Mouse (Mus musculus) erythroblast, embryonic 14.5 days (primary cell): Measurements from ENCODE around the gene Junb. TPM values are rescaled to one million over a fixed set of nuclear protein-coding genes. Genes with fewer than 3 reads are reported as not detected.

ENCODE experiments used
- H3K27me3 ChIP-seq: 2 replicates; pipeline ENCODE4 v1.6.1; 2012; ENCODE audit warnings: inconsistent platforms; ENCODE audit not compliant: control insufficient read depth
- H3K36me3 ChIP-seq: 2 replicates; pipeline ENCODE4 v1.6.1; 2012; ENCODE audit warnings: mild to moderate bottlenecking, inconsistent platforms; ENCODE audit not compliant: control insufficient read depth
- H3K4me1 ChIP-seq: 2 replicates; pipeline ENCODE4 v1.6.1; 2012; ENCODE audit warnings: inconsistent platforms; ENCODE audit not compliant: control insufficient read depth
- H3K4me3 ChIP-seq: replicated peaks from 2 replicates; pipeline ENCODE3; 2012; ENCODE audit warnings: moderate library complexity, mild to moderate bottlenecking, inconsistent platforms
- H3K9me3 ChIP-seq: 2 replicates; pipeline ENCODE4 v1.6.1; 2012; ENCODE audit warnings: low read length, inconsistent platforms, mixed read lengths; ENCODE audit not compliant: control insufficient read depth
- GATA1 ChIP-seq: IDR thresholded peaks from 2 replicates; pipeline ENCODE4 v1.6.1; 2012; ENCODE audit warnings: low read length, inconsistent platforms, mixed read lengths
- TAL1 ChIP-seq: IDR thresholded peaks from 3 replicates; pipeline ENCODE4 v1.6.1; 2012; ENCODE audit warnings: low read length, inconsistent platforms, mixed read lengths
- polyA plus RNA-seq: library from polyadenylated mRNA; stranded (reverse); fragments of >175 nt; gene quantifications from 2 replicates; pipeline ENCODE4 v1.2.3, GENCODE M21; 2012

Junb gene
- 9.6 and 10.3 TPM in 2 replicates for polyA plus RNA-seq

DNA sequence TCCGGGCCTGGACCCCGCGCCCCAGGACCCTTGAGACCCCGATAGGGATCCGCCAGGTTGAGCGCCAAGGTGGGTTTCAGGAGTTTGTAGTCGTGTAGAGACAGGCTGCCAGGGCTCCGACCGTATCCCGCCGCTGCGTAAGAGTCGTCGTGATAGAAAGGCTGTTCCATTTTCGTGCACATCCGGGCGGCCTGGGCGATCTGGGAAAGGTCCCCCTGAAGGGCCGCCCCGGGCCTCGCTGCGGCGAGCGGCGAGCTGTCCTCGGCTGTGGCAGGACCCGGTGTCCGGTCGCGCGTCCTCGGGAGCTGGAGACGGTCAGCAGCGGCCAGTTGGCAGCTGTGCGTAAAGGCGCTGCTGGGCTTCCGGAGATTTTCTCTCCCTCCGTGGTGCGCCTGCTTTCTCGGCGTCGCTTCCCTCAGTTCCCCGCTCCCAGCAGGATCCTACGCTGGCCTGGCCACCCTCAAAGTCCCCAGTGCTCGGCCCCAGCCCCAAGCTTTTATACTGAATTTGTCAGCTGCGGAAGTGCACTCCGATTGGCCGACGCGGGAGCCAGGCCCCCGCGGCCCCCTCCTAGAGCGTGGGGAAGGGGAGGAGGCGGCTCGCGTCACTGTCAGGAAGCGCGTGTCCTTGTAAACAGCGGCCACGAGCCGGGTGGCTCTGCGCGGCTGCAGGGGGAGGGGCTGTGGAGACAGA lies at the start of gene Junb:
TSS of gene Junb (minus strand) at position 471 of the 693 bp plus-strand sequence.
- H3K27me3 ChIP-seq: peaks cover 16% of the 10 kb centered on the region
- H3K36me3 ChIP-seq: peaks cover 21% of the 10 kb centered on the region
- no peak for TF ChIP-seq GATA1
- TF ChIP-seq TAL1: no peak
- H3K9me3 ChIP-seq: no peaks in the 10 kb centered on the region
- H3K4me3 ChIP-seq: peak within 1 kb of the TSS; percentile 71
- peaks cover 95% of the 10 kb centered on the region for H3K4me1 ChIP-seq

DNA sequence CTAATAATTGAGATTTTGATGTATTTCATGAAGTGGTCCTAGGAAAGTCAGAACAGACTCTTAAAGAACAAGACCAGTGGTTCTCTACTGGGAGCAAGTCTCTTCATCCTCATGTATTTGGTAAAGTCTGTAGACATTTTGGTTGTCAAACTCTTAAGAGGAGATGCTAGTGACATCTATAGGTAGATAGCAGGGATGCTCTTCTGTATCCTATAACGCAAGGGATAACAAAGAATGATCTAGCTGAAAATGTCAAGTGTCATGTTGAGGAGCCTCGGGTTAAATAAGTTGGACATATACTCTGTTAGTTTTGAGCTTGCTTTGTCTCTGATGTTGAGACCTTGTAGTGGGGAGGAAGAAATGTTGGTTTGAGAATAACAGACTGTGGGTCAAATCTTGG lies 49.4 kb upstream of the Junb start:
- no peaks in the 10 kb centered on the region for H3K27me3 ChIP-seq
- no peaks in the 10 kb centered on the region for H3K9me3 ChIP-seq
- TF ChIP-seq GATA1 (no peak), TAL1 (no peak)
- peak overlapping the region; percentile 99 for H3K4me3 ChIP-seq
- H3K4me1 ChIP-seq: peaks cover 67% of the 10 kb centered on the region
- peaks cover 63% of the 10 kb centered on the region for H3K36me3 ChIP-seq

DNA sequence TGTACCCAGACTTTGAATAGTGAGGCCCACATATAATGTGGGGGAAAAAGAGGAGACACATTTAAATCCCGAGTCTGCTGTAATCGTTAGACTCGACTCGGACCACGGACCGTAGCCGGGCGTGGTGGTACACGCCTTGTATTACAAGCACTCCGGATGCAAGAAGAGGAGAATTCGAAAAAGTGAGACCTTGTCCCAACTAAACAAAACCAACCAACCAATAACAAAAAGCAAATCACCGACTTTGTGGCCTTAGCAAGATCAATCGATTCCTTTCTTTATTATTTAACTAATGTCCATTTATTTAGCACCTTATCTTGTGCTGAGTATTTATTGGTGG lies 49.0 kb upstream of the Junb start:
- H3K4me3 ChIP-seq: peak overlapping the region; percentile 99
- peaks cover 66% of the 10 kb centered on the region for H3K4me1 ChIP-seq
- peaks cover 61% of the 10 kb centered on the region for H3K36me3 ChIP-seq

DNA sequence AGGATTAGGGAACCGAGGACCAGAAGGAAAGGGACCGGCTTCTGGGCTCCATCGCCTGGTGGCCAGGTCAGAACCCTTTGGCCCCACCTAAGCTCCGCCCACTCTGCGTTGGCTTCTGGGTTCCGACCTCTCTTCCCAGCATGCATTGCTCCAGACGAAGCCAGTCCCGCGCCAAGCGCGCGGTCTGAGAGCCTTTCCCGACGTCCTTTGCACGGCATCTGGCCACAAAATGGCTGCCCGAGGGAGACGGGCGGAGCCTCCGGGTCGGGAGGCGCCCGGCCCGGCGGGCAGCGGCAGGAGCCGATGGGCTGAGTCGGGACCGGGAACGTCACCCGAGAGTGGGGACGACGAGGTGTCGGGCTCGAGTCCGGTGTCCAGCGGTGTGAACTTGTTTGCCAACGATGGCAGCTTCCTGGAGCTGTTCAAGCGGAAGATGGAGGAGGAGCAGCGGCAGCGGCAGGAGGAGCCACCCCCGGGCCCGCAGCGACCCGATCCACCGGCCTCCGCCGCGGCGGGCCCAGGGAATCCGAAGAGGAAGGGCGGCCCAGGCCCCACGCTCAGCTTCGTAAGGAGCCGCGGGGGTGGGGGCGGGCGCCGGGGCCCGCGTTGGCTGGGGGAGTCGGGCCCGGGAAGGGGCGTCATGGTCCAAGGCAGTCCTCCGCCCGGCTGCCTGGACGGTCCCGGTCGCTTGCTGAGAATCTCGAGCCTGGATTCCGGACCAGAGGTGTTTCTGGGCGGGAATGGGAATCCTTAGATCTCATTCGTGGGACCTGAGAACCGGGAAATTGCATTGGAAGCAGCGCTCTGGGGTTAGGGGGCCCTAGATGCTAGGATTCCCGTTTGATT lies 48.4 kb upstream of the Junb start, which contains the start of gene Trir:
TSS of gene Trir (plus strand) at position 154 of the 846 bp plus-strand sequence.
- TF ChIP-seq TAL1: no peak
- peaks cover 61% of the 10 kb centered on the region for H3K4me1 ChIP-seq
- H3K4me3 ChIP-seq: peak within 1 kb of the TSS; percentile 99
- H3K27me3 ChIP-seq: no peaks in the 10 kb centered on the region
- peaks cover 61% of the 10 kb centered on the region for H3K36me3 ChIP-seq
- H3K9me3 ChIP-seq: no peaks in the 10 kb centered on the region

More for the DNA sequence above, 49.0 kb upstream of the Junb start:
- H3K9me3 ChIP-seq: no peaks in the 10 kb centered on the region
- no peak for TF ChIP-seq TAL1
- no peak for TF ChIP-seq GATA1
- no peaks in the 10 kb centered on the region for H3K27me3 ChIP-seq

DNA sequence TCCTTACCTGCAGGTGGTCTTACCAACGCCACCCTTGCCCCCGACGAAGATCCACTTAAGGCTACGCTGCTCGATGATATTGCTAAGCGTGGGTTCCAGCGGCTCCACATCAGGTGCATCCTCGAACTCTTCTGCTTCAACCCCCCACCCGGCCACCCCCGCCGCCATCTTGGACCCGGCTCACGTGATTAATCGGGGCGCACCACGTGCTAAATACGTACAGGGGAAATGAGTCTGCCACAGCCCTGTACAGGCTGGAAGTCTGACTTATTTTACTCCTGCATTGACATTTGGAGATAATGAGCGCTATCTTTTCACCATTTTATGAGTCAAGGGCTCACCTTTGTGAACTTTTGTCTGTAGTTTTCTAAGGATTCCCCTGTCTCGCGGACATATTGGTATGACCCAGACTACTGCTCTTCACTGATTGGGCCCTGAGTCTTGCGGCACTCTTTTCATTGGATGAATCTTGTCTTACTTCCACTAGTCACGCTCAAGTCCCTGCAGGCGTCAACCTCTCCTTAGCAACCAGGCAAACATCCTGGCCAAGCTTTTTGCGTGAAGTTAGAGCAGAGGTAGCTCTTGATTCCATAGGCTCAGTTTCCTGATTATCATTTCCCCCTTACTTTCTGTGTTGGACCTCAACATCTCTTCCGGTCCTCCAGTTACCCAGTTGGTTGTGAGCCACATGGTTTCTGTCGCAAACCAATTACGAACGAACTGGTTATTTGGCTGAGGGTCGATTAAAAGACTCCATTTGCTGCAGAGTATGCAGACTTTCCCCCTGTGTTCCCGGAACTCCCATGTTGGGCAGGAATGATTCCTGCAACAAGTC lies 46.8 kb upstream of the Junb start, which contains the start of gene Asna1:
TSS of gene Asna1 (minus strand) at position 184 of the 835 bp plus-strand sequence.
- H3K4me3 ChIP-seq: peak within 1 kb of the TSS; percentile 99
- H3K4me1 ChIP-seq: peaks cover 54% of the 10 kb centered on the region
- peaks cover 61% of the 10 kb centered on the region for H3K36me3 ChIP-seq
- no peaks in the 10 kb centered on the region for H3K27me3 ChIP-seq
- TF ChIP-seq TAL1: no peak
- no peak for TF ChIP-seq GATA1
- H3K9me3 ChIP-seq: no peaks in the 10 kb centered on the region

DNA sequence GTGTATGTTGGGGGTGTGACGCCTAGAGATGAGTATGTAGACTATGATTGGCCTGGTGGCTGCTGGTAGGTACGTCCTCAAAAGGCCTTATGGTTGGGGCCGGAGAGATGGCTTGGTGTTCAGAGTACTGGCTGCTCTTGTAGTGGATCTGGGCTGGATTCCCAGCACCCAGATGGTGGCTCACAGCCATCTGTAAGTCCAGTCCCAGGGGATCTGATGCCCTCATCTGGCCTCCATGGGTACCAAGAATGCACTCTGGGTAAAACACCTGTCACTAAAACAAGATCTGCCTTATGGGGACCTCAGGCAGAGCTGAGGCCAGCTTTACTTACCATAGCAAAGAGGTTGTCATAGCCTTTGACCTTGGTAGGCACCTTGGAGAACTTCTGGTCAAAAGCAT lies 45.3 kb upstream of the Junb start:
- Histone ChIP-seq H3K4me1 (peaks cover 44% of the 10 kb centered on the region), H3K4me3 (peak overlapping the region; percentile 99), H3K36me3 (peaks cover 61% of the 10 kb centered on the region), H3K9me3 (no peaks in the 10 kb centered on the region), H3K27me3 (no peaks in the 10 kb centered on the region)
- TF ChIP-seq TAL1: no peak
- no peak for TF ChIP-seq GATA1

DNA sequence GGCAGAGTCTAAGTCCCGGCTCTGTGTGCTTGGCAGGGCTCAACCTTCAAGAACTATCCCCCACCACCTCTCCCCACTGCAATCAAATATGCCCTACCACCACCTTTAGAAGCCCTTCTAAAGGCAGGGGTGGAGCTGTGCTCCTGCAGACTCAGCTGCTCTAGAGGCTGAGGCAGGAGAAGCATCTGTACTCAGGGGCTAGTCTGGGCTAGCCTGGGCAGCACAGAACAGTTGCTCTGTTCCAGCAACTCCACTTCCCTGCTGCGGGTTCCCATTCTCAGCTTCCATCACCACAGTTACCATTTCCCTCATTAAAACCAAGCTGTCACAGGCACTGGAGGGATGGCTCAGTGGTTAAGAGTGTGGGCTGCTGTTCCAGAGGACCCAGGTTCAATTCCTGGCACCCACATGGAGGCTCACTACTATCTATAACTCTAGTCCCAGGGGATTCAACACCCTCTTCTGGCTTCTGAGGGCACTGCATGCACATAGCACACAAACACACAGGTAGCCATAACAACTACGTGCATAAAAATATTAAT lies 43.1 kb upstream of the Junb start:
- Histone ChIP-seq H3K36me3 (peaks cover 71% of the 10 kb centered on the region), H3K4me1 (peaks cover 33% of the 10 kb centered on the region), H3K4me3 (no peak overlapping the region), H3K9me3 (no peaks in the 10 kb centered on the region), H3K27me3 (no peaks in the 10 kb centered on the region)
- TF ChIP-seq TAL1: no peak
- no peak for TF ChIP-seq GATA1

DNA sequence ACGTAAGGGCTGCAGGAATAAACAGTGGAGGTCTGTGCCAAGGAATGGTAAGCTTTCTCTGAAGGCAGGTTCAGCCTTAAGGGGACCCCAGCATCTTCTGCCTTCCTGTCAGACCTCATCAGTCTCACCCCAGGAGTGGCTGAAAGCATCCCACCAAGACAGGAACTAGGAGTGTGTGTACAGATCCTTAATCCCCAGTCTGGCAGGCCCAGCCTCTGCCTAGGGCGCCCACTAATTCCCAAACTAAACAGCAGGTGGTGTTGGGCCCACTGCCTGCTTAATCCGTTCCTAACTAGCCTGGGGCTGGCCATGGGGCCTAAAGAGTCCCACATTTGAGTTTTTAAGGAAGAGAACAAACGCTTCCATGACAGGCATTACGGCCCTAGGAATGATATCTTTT lies 38.7 kb upstream of the Junb start:
- no peak for TF ChIP-seq TAL1
- TF ChIP-seq GATA1: no peak
- Histone ChIP-seq H3K36me3 (peaks cover 53% of the 10 kb centered on the region), H3K4me1 (peaks cover 12% of the 10 kb centered on the region)

DNA sequence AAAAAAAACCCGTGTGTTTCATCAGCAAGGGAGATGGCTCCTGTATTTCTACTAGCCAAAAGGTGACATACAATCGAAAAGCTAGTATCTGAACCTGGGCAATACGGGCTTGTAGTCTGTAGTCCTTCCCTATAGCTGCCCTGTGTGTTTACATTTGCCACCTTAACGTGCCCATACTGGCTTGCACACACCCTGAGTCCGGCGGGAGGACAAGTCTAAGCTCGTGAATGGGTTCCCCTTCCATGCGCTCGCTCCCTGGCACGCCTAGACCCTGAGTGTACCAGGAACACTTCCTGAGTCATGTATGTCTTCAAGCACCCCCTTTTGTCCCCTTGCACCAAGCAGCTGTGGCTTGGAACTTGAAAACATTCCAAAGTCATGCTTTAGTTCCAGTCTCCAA lies 38.2 kb upstream of the Junb start:
- peaks cover 48% of the 10 kb centered on the region for H3K36me3 ChIP-seq
- TF ChIP-seq TAL1 (no peak), GATA1 (no peak)
- H3K9me3 ChIP-seq: no peaks in the 10 kb centered on the region
- H3K4me1 ChIP-seq: peaks cover 12% of the 10 kb centered on the region
- peaks cover 28% of the 10 kb centered on the region for H3K27me3 ChIP-seq
- no peak overlapping the region for H3K4me3 ChIP-seq

More for the DNA sequence above, 38.7 kb upstream of the Junb start:
- Histone ChIP-seq H3K27me3 (peaks cover 26% of the 10 kb centered on the region), H3K4me3 (no peak overlapping the region), H3K9me3 (no peaks in the 10 kb centered on the region)
